Mouse (Mus musculus): ENCODE results near the gene Oxld1. TPM values are rescaled to one million over a fixed set of nuclear protein-coding genes. Genes with fewer than 3 reads are reported as not detected.

Gene Oxld1
- polyA plus RNA-seq, 1 experiment from 2014 or later = 18.9 TPM

DNA sequence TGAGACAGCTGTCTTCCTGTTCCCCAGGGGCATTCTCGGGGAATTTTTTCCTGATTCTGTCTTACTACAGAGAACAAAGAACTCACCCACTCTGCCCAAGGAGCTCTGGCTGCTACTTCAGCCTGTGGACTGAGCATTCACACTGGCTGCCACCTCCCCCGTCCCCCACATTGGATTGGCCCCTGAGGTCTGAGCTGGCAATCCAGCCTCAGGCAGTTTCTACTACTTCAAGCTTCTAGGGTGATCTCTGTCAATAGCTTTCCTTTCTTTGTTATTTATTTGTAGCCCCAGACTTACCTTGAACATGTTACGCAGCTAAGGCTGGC lies 35.0 kb upstream of the Oxld1 start:
- Histone ChIP-seq H3K4me3 (ENCODE audit: low read depth, low read length) (peak overlapping the region; percentile 71), H3K27me3 (ENCODE audit: insufficient read depth, low read length) (no peaks in the 10 kb centered on the region), H3K36me3 (replicated peaks; ENCODE audit: insufficient read depth, low read length) (peaks cover 26% of the 10 kb centered on the region), H3K9ac (replicated peaks) (peak overlapping the region; percentile 83), H3K9me3 (ENCODE audit: low read length) (no peaks in the 10 kb centered on the region), H3K4me1 (ENCODE audit: insufficient read depth) (peaks cover 33% of the 10 kb centered on the region), H3K4me2 (ENCODE audit: low read depth, low read length) (peak overlapping the region; percentile 91), H3K27ac (ENCODE audit: low read depth) (peak overlapping the region; percentile 88)
- DNase-seq = no peak
- 31% methylated on average over 3 of the region's 3 CpGs for WGBS (ENCODE audit: insufficient replicate concordance)
- ATAC-seq = no peak
- TF ChIP-seq CTCF (IDR thresholded peaks at IDR 0.05; ENCODE audit: low read depth) = no peak
- TF ChIP-seq EP300 (IDR thresholded peaks at IDR 0.05; ENCODE audit: low read depth) = no peak

GRCm38 (mm10) chr11:120492024-120492877 lies 34.4 kb upstream of the Oxld1 start:
- Histone ChIP-seq H3K4me1 (ENCODE audit: insufficient read depth) (peaks cover 33% of the 10 kb centered on the region), H3K4me3 (ENCODE audit: low read depth, low read length) (peak overlapping the region; percentile 71), H3K27ac (ENCODE audit: low read depth) (peak overlapping the region; percentile 88), H3K36me3 (replicated peaks; ENCODE audit: insufficient read depth, low read length) (peaks cover 29% of the 10 kb centered on the region), H3K9ac (replicated peaks) (peak overlapping the region; percentile 83), H3K4me2 (ENCODE audit: low read depth, low read length) (peak overlapping the region; percentile 91), H3K9me3 (ENCODE audit: low read length) (no peaks in the 10 kb centered on the region), H3K27me3 (ENCODE audit: insufficient read depth, low read length) (no peaks in the 10 kb centered on the region)
- ATAC-seq (peak; percentile 28), DNase-seq (peak; percentile 68)
- TF ChIP-seq EP300 (IDR thresholded peaks at IDR 0.05; ENCODE audit: low read depth) = no peak
- TF ChIP-seq CTCF (IDR thresholded peaks at IDR 0.05; ENCODE audit: low read depth) = peak; percentile 69
- WGBS (ENCODE audit: insufficient replicate concordance) = under 1% methylated on average over 47 of the region's 48 CpGs

DNA sequence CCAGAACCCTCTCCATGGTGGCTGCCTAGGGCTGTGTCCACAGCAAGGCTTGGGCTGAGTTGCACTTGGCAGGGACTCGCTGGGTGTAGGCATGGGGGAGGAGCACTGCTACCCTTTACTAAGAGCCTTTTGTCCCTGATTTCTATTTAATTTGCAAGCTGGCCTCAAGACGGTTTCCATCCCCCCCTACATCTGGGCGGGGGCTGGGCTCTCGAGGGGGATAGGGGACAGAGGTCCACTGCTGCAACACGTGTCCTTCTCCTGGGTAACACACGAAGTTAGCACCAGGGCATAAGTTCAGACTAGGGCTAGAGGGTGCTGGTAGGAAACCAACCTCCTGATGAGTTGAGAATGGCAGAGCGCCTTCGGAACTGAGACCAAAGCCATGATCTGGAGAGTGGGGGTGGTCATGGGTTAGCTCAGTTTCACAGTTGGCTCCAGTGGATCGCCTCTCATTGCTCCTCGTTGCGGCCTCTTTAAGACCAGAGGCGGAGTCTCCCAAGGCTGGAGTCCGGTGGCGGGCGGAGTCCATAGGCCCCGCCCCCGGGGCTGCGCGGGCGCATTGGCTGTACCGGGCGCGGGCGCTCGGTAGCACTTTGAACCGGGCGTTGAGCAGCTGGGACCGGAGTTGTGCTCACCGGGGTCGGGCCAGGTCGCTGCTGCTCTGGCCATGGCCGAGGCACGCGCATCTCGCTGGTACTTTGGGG lies 33.6 kb upstream of the Oxld1 start, which contains the start of gene Slc25a10:
TSS of gene Slc25a10 (plus strand) at position 524 of the 707 bp plus-strand sequence.
- Histone ChIP-seq H3K27me3 (ENCODE audit: insufficient read depth, low read length) (no peaks in the 10 kb centered on the region), H3K36me3 (replicated peaks; ENCODE audit: insufficient read depth, low read length) (peaks cover 30% of the 10 kb centered on the region), H3K4me1 (ENCODE audit: insufficient read depth) (peaks cover 33% of the 10 kb centered on the region), H3K4me2 (ENCODE audit: low read depth, low read length) (peak within 1 kb of the TSS; percentile 91), H3K9me3 (ENCODE audit: low read length) (no peaks in the 10 kb centered on the region), H3K9ac (replicated peaks) (peak within 1 kb of the TSS; percentile 83), H3K27ac (ENCODE audit: low read depth) (peak within 1 kb of the TSS; percentile 88), H3K4me3 (ENCODE audit: low read depth, low read length) (peak within 1 kb of the TSS; percentile 71)
- ATAC-seq (peak; percentile 79), DNase-seq (peak; percentile 92)
- no peak for TF ChIP-seq CTCF (IDR thresholded peaks at IDR 0.05; ENCODE audit: low read depth)
- no peak for TF ChIP-seq EP300 (IDR thresholded peaks at IDR 0.05; ENCODE audit: low read depth)
- WGBS (ENCODE audit: insufficient replicate concordance) = under 1% methylated on average over 34 of the region's 35 CpGs

- Histone ChIP-seq H3K27ac (ENCODE audit: low read depth) (peak overlapping the region; percentile 88), H3K27me3 (ENCODE audit: insufficient read depth, low read length) (no peaks in the 10 kb centered on the region), H3K9ac (replicated peaks) (no peak overlapping the region), H3K9me3 (ENCODE audit: low read length) (no peaks in the 10 kb centered on the region), H3K36me3 (replicated peaks; ENCODE audit: insufficient read depth, low read length) (peaks cover 26% of the 10 kb centered on the region), H3K4me1 (ENCODE audit: insufficient read depth) (peaks cover 37% of the 10 kb centered on the region), H3K4me3 (ENCODE audit: low read depth, low read length) (no peak overlapping the region), H3K4me2 (ENCODE audit: low read depth, low read length) (peak overlapping the region; percentile 91; the same call in 1 of the 2 replicates)
- no peak for DNase-seq
- WGBS (ENCODE audit: insufficient replicate concordance) = 39% methylated on average over 4 of the region's 4 CpGs
- ATAC-seq = no peak
- peak; percentile 16; the same call in 1 of the 2 replicates for TF ChIP-seq CTCF (IDR thresholded peaks at IDR 0.05; ENCODE audit: low read depth)
- no peak for TF ChIP-seq EP300 (IDR thresholded peaks at IDR 0.05; ENCODE audit: low read depth)
Measured at GRCm38 (mm10) chr11:120490291-120491046, 32.6 kb upstream of the Oxld1 start.

- no peaks in the 10 kb centered on the region for H3K9me3 ChIP-seq (ENCODE audit: low read length)
- TF ChIP-seq EP300 (IDR thresholded peaks at IDR 0.05; ENCODE audit: low read depth) (no peak), CTCF (IDR thresholded peaks at IDR 0.05; ENCODE audit: low read depth) (peak; percentile 98)
- ATAC-seq = peak; percentile 76
- peak overlapping the region; percentile 88 for H3K27ac ChIP-seq (ENCODE audit: low read depth)
- H3K4me2 ChIP-seq (ENCODE audit: low read depth, low read length) = no peak overlapping the region
- H3K9ac ChIP-seq (replicated peaks) = no peak overlapping the region
- H3K4me3 ChIP-seq (ENCODE audit: low read depth, low read length) = no peak overlapping the region
- peaks cover 41% of the 10 kb centered on the region for H3K4me1 ChIP-seq (ENCODE audit: insufficient read depth)
- H3K36me3 ChIP-seq (replicated peaks; ENCODE audit: insufficient read depth, low read length) = peaks cover 13% of the 10 kb centered on the region
- 48% methylated on average over 4 of the region's 4 CpGs for WGBS (ENCODE audit: insufficient replicate concordance)
- no peaks in the 10 kb centered on the region for H3K27me3 ChIP-seq (ENCODE audit: insufficient read depth, low read length)
- DNase-seq = peak; percentile 78
Measured at GRCm38 (mm10) chr11:120489054-120489761, 31.3 kb upstream of the Oxld1 start.
